Mouse (Mus musculus) limb, embryonic 15.5 days (tissue): Measurements from ENCODE around the gene Blmh. TPM values are rescaled to one million over a fixed set of nuclear protein-coding genes. Genes with fewer than 3 reads are reported as not detected.

Source experiments
- ATAC-seq: fragments of 200-750 bp; cut with Nextera tagmentation; 2 replicates; pipeline ENCODE4 v1.8.0; 2017; ENCODE audit warnings: low read depth, moderate TSS enrichment; ENCODE audit not compliant: insufficient number of reproducible peaks, low FRiP score, low TSS enrichment
- H3K27ac ChIP-seq: fragments of 300-500 bp; sonication (generic); 2 replicates; pipeline ENCODE4 v1.5.1; 2015; ENCODE audit warnings: moderate library complexity, mild to moderate bottlenecking, inconsistent platforms
- H3K27me3 ChIP-seq: fragments of 300-500 bp; sonication (generic); 2 replicates; pipeline ENCODE4 v1.6.1; 2015; ENCODE audit warnings: inconsistent platforms
- H3K36me3 ChIP-seq: fragments of 300-500 bp; sonication (generic); 2 replicates; pipeline ENCODE4 v1.6.1; 2015; ENCODE audit warnings: inconsistent platforms
- H3K4me1 ChIP-seq: fragments of 300-500 bp; sonication (generic); 2 replicates; pipeline ENCODE4 v1.6.1; 2015; ENCODE audit warnings: inconsistent platforms
- H3K4me2 ChIP-seq: fragments of 300-500 bp; sonication (generic); 2 replicates; pipeline ENCODE4 v1.6.1; 2015; ENCODE audit warnings: mild to moderate bottlenecking, inconsistent platforms
- H3K4me3 ChIP-seq: fragments of 300-500 bp; sonication (generic); 2 replicates; pipeline ENCODE4 v1.5.1; 2015; ENCODE audit warnings: mild to moderate bottlenecking, inconsistent platforms
- H3K9ac ChIP-seq: fragments of 300-500 bp; sonication (generic); 2 replicates; pipeline ENCODE4 v1.6.1; 2015; ENCODE audit warnings: inconsistent platforms
- H3K9me3 ChIP-seq: fragments of 300-500 bp; sonication (generic); 2 replicates; pipeline ENCODE4 v1.6.1; 2016; ENCODE audit warnings: inconsistent platforms
- WGBS: fragments of 180-500 bp; shearing (Covaris S2); methylation state at CpG from one replicate; pipeline ENCODE4 v1.1.7; 2015; 5-methylcytosine and 5-hydroxymethylcytosine counted together
- polyA plus RNA-seq: library from polyadenylated mRNA; unstranded; fragments of >200 nt; fragmentation: Nextera tagmentation; extraction: Ambion mirVana; gene quantifications from 2 replicates; pipeline ENCODE4 v1.2.1, GENCODE M21; 2015

Gene Blmh
- polyA plus RNA-seq, 1 experiment from 2014 or later = 218 TPM

- no peak overlapping the region for H3K4me3 ChIP-seq
- no peak overlapping the region for H3K4me2 ChIP-seq
- H3K27ac ChIP-seq = no peak overlapping the region
- WGBS = 84% methylated on average over 3 of the region's 3 CpGs
- H3K27me3 ChIP-seq = no peaks in the 10 kb centered on the region
- H3K9me3 ChIP-seq = no peaks in the 10 kb centered on the region
- H3K4me1 ChIP-seq = peaks cover 3% of the 10 kb centered on the region
- no peaks in the 10 kb centered on the region for H3K36me3 ChIP-seq
- H3K9ac ChIP-seq = no peak overlapping the region
- no peak for ATAC-seq
Observed at GRCm38 (mm10) chr11:76898751-76899150, 25.9 kb upstream of the Blmh start.

- H3K9ac ChIP-seq = no peak overlapping the region
- 59% methylated on average over 5 of the region's 5 CpGs for WGBS
- H3K4me1 ChIP-seq = no peaks in the 10 kb centered on the region
- H3K4me3 ChIP-seq = no peak overlapping the region
- no peak overlapping the region for H3K4me2 ChIP-seq
- H3K36me3 ChIP-seq = no peaks in the 10 kb centered on the region
- H3K27me3 ChIP-seq = no peaks in the 10 kb centered on the region
- no peak overlapping the region for H3K27ac ChIP-seq
- no peak for ATAC-seq
- no peaks in the 10 kb centered on the region for H3K9me3 ChIP-seq
Observed at GRCm38 (mm10) chr11:76899758-76900738, 24.6 kb upstream of the Blmh start.

DNA sequence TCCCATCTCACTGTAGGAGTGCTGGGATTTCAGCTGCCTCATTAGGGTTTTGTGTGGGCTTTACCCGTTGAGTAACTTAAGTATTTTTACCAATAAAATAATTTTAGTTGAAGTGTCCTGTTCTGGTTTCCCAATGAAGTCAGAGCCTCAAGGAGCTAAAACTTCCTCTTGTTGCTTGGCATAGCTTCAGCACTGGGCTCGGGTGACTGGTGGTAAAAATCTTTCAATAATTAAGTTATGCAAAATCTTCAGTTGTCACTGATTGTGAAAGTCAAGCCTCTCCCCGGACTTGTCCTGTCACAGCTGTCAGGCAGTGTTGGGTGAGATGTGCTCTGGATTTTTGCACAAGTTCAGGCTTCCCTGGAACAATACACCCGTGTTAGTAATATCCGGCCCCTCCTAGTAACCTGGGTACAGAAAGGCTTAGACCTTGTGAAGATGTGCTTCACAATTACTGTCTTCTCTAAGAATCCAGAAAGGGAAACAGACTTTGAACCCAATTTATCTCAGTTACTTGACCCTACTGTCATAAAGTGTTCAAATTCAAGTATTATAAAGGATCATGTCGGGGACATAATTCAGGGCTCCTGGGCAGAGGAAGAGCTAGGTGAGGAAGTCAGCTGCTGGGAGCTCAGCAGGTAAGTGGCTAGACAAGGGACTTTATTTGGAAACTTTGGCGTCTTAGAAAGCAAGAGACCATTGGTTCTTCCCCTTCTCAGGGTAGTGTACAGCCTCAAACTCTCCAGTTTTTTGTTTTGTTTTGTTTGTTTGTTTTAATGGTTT lies 22.8 kb upstream of the Blmh start, which contains the start of gene Tmigd1:
Gene Tmigd1 (plus strand): TSS at position 581 of the 783 bp plus-strand sequence.
- no peak for ATAC-seq
- H3K27me3 ChIP-seq = no peaks in the 10 kb centered on the region
- no peaks in the 10 kb centered on the region for H3K9me3 ChIP-seq
- H3K36me3 ChIP-seq = no peaks in the 10 kb centered on the region
- no peak within 1 kb of the TSS for H3K4me3 ChIP-seq
- H3K27ac ChIP-seq = no peak within 1 kb of the TSS
- H3K9ac ChIP-seq = no peak within 1 kb of the TSS
- H3K4me1 ChIP-seq = no peaks in the 10 kb centered on the region
- no peak within 1 kb of the TSS for H3K4me2 ChIP-seq
- WGBS = 52% methylated on average over 7 of the region's 7 CpGs

DNA sequence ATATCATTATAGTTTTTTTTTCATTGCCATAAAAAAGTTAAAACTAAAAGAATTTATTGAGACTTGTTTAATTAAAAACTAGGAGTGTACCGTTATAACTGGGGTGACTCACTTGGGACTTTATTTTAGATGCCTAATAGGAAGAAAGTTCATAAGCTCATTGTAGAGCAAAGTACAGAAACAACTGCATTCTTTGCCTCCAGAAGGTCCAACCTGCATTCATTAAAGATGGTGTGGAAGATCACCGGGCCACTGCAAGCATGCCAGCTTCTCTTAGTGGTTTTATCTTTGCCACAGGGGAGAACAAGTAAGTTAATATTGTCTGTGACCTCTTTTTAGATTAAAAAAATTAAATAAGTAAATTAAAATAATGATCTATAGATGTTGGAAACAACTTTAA lies 20.3 kb upstream of the Blmh start:
- Histone ChIP-seq H3K36me3 (no peaks in the 10 kb centered on the region), H3K27ac (no peak overlapping the region), H3K4me2 (no peak overlapping the region), H3K4me3 (no peak overlapping the region), H3K4me1 (no peaks in the 10 kb centered on the region), H3K27me3 (no peaks in the 10 kb centered on the region), H3K9me3 (no peaks in the 10 kb centered on the region), H3K9ac (no peak overlapping the region)
- 57% methylated on average over 2 of the region's 2 CpGs for WGBS
- ATAC-seq = no peak

GRCm38 (mm10) chr11:76908651-76909050 lies 16.0 kb upstream of the Blmh start:
- no peaks in the 10 kb centered on the region for H3K9me3 ChIP-seq
- peaks cover 15% of the 10 kb centered on the region for H3K4me1 ChIP-seq
- H3K27me3 ChIP-seq = no peaks in the 10 kb centered on the region
- H3K4me3 ChIP-seq = no peak overlapping the region
- no peak overlapping the region for H3K9ac ChIP-seq
- WGBS = 82% methylated on average over 7 of the region's 7 CpGs
- H3K4me2 ChIP-seq = no peak overlapping the region
- no peak overlapping the region for H3K27ac ChIP-seq
- H3K36me3 ChIP-seq = no peaks in the 10 kb centered on the region
- no peak for ATAC-seq

- 39% methylated on average over 3 of the region's 3 CpGs for WGBS
Observed at GRCm38 (mm10) chr11:76911325-76912054, 13.1 kb upstream of the Blmh start.

DNA sequence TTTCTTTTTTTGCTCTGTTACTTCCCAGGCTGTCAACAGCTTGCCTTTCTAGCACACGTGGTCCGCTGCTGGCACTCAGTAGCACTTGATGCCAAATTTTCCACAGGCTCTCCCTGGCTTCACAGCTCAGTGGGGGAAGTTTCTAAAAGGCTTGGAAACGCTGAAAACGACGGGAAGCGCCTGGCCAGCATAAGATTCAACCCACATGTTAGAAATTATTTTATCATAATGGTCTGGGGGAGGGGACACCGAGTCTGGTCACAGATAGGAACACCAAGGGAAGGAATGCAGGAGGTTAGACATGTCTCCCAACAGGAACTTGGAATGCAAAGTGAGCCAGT lies 12.6 kb upstream of the Blmh start:
- WGBS = 19% methylated on average over 7 of the region's 7 CpGs
- no peak for ATAC-seq
- H3K27ac ChIP-seq = 0 out of 2 replicates have a peak overlapping the region, but pooled peaks have one; percentile 35
- no peak overlapping the region for H3K4me2 ChIP-seq
- peaks cover 21% of the 10 kb centered on the region for H3K4me1 ChIP-seq
- no peaks in the 10 kb centered on the region for H3K27me3 ChIP-seq
- H3K36me3 ChIP-seq = no peaks in the 10 kb centered on the region
- no peak overlapping the region for H3K9ac ChIP-seq
- no peaks in the 10 kb centered on the region for H3K9me3 ChIP-seq
- no peak overlapping the region for H3K4me3 ChIP-seq

More at GRCm38 (mm10) chr11:76911325-76912054, 13.1 kb upstream of the Blmh start:
- Histone ChIP-seq H3K27me3 (no peaks in the 10 kb centered on the region), H3K9me3 (no peaks in the 10 kb centered on the region), H3K4me1 (peaks cover 16% of the 10 kb centered on the region), H3K4me3 (no peak overlapping the region), H3K36me3 (no peaks in the 10 kb centered on the region), H3K27ac (no peak overlapping the region), H3K9ac (no peak overlapping the region), H3K4me2 (no peak overlapping the region)
- ATAC-seq = no peak

DNA sequence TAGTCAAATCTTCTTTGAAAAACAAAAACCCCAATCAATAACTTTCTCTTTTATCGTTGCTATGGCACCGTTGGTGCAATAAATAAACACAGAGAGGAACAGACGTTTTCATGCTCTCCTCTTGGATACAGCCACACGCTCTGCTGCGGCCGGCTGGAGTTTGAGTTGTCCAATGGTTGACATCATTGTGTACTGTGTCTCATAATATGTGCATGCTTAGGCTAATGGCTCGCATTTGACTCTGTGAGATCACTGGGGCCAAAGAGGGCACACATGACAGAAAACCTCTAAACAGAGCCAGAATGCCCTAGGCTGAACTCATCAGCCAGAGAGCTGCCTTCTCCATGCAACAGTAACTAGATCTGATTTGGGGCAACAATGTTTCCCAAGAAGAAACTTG lies 10.2 kb upstream of the Blmh start:
- Histone ChIP-seq H3K27me3 (no peaks in the 10 kb centered on the region), H3K4me2 (no peak overlapping the region), H3K27ac (no peak overlapping the region), H3K4me3 (no peak overlapping the region), H3K36me3 (no peaks in the 10 kb centered on the region), H3K9me3 (no peaks in the 10 kb centered on the region), H3K9ac (no peak overlapping the region), H3K4me1 (peaks cover 23% of the 10 kb centered on the region)
- WGBS = 62% methylated on average over 7 of the region's 7 CpGs
- no peak for ATAC-seq

DNA sequence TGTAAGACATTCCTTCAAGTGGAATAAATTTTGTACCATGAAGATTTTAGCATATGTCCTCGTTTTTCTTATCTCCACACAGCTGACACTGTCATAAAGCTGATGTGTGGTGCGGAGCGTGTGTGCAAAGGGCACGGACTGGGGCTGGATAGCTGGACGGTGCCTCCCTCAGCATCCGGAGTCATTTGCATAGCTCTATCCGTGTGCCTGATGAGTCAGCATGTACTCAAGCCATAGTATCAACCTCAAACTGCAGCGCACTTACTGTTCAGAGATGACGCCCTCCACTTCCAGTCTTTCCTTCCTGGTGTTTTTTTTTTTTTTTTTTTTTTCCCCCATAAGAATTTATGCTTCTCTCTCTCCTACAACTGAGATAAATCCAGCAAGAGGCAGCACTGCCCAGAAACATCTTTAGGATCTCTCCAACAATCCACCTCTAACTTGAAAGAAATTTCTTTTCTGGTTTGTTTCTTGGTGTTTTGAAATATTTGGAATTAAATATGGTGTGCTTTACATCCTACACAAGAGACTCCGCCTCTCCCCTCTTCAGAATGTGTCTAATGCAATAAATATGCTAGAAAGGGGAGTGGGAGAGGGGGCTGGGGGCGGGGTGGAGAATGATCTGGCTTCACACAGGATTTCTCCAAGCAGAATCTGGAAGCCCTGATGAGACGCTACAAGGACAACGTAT lies 7.9 kb upstream of the Blmh start:
- WGBS = 27% methylated on average over 13 of the region's 13 CpGs
- Histone ChIP-seq H3K27ac (no peak overlapping the region; the same call in none of the 2 replicates), H3K9ac (no peak overlapping the region), H3K27me3 (no peaks in the 10 kb centered on the region), H3K9me3 (no peaks in the 10 kb centered on the region), H3K36me3 (no peaks in the 10 kb centered on the region), H3K4me2 (0 out of 2 replicates have a peak overlapping the region, but pooled peaks have one; percentile 10), H3K4me3 (no peak overlapping the region), H3K4me1 (peaks cover 17% of the 10 kb centered on the region)
- no peak for ATAC-seq

DNA sequence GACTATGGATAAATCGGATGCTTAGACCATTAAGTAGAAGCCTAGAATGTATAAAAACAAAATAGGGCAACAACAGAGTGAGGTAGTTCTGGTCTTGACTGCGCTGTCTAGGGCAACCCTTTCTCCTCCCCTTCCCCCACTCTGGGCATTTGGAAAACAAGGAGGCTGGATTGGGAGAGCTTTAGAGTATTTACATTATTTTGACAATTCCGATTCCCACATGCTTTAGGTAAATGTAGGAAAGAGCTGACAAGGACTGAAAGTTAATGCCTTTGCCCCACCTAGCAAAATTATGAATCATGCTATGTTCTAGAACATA lies 7.4 kb upstream of the Blmh start:
- peaks cover 12% of the 10 kb centered on the region for H3K4me1 ChIP-seq

DNA sequence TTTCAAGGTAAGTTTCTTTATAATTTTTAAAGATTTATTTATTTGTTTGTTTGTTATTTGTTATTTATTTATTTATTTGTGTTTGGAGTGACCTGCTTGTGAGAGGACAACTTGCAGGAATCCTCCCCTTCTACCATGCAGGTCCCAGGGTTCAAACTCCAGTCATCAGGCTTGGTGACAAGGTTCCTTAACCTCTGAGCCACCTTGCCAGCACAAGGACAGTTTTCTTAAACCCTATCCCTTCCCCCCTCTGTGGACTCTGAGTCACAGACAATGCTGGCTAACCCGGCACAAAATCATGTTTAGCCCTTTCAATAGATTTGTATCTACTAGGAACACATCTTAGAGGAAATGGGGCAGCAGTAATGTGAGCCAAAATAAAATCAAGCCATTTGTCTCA lies 4.0 kb upstream of the Blmh start:
- H3K27me3 ChIP-seq = no peaks in the 10 kb centered on the region
- H3K9ac ChIP-seq = no peak overlapping the region
- no peak overlapping the region for H3K4me3 ChIP-seq
- H3K9me3 ChIP-seq = no peaks in the 10 kb centered on the region
- H3K36me3 ChIP-seq = no peaks in the 10 kb centered on the region
- no peak for ATAC-seq
- no peak overlapping the region for H3K4me2 ChIP-seq
- H3K4me1 ChIP-seq = peaks cover 9% of the 10 kb centered on the region
- no peak overlapping the region for H3K27ac ChIP-seq
- 74% methylated on average over 1 of the region's 1 CpGs for WGBS

More for the DNA sequence above, 7.4 kb upstream of the Blmh start:
- Histone ChIP-seq H3K9ac (no peak overlapping the region), H3K27me3 (no peaks in the 10 kb centered on the region), H3K4me3 (no peak overlapping the region), H3K9me3 (no peaks in the 10 kb centered on the region), H3K4me2 (0 out of 2 replicates have a peak overlapping the region, but pooled peaks have one; percentile 10), H3K36me3 (no peaks in the 10 kb centered on the region), H3K27ac (no peak overlapping the region; the same call in 1 of the 2 replicates)
- 45% methylated on average over 3 of the region's 3 CpGs for WGBS
- no peak for ATAC-seq
